Mouse (Mus musculus) NIH3T3 (cell line): ENCODE results near the gene Olfr66.

Experiments used
- DNase-seq: peaks from one replicate; pipeline ENCODE4 v3.0.0-alpha.2; 2012; ENCODE audit warnings: low read depth

The Olfr66 gene

DNA sequence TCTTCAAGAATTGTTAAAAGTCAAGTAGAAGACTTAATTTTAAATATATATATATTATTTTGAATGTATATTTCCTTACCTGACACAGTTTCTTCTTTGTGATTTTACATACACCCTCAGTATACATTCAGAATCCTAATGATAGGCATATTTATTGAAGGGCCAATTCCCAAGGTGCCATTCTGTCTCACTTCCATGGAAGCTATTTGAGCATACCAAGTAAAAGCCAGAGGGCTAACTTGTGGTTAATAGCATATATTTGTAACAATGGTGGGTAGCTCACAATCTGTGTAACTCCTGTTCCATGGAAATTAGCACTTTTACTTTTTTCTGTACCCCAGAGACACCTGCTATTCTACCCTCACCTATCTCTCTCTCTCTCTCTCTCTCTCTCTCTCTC is at the start of gene Olfr66:
TSS of gene Olfr66 (minus strand) at position 101 of the 400 bp plus-strand sequence.
- DNase-seq = no peak

DNA sequence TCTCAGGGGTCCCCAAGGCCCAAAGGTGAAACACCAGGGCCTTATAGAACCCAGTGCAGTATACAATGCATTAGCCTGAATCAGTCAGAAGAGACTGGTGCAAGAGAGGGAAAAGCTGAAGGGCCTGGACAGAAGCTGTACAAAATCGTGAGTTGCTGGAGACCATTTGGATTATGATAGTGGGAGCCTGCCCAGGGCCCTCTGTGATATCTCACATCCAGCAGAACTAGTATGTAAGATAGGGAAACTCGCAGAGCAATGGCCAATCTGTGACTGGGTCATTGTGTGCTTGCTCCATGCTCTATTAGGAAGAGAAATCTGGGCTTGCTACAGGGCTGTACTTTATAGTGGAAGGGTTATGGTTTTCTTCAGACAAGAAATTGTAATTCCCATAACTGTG is 48.2 kb upstream of the Olfr66 start, which contains the start of gene Olfr632:
TSS of gene Olfr632 (plus strand) at position 84 of the 400 bp plus-strand sequence.
- DNase-seq = no peak

DNA sequence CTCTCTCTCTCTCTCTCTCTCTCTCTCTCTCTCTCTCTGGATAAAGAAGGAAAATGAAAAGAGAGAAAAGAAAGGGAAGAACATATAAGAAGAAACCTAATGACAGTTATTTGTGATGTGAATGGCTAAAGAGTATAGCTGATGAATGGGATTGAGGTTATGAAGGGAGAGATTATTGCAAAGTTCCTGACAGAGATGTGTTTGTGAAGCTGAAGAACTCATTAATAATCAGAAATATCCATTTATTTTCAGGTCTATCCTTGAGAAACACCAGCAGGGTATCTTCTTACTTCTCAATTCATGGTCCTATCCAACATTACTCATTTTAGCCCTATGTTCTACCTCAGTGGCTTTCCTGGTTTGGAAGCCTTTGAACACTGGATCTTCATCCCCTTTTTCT is 42.5 kb upstream of the Olfr66 start, which contains the start of gene Olfr631:
TSS of gene Olfr631 (plus strand) at position 301 of the 400 bp plus-strand sequence.
- no peak for DNase-seq

DNA sequence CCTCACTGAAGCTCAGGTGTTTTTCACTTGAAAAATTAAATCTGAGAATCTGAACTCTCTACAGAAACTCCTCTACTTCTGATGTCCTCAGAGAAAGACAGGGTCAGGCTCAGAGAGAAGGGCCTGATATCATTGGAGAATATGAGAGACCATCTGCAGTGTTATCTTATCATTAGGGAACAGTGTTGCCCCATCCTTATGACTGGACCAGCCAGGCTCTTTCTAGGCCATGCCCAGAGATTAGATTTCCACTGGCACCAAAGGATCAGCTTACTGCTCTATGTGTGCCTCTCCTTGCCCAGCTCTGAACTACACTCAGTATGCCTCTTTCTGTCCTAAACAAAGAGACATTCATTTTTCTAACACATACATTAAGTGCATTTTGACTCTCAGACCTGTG is 29.3 kb upstream of the Olfr66 start:
- no peak for DNase-seq

DNA sequence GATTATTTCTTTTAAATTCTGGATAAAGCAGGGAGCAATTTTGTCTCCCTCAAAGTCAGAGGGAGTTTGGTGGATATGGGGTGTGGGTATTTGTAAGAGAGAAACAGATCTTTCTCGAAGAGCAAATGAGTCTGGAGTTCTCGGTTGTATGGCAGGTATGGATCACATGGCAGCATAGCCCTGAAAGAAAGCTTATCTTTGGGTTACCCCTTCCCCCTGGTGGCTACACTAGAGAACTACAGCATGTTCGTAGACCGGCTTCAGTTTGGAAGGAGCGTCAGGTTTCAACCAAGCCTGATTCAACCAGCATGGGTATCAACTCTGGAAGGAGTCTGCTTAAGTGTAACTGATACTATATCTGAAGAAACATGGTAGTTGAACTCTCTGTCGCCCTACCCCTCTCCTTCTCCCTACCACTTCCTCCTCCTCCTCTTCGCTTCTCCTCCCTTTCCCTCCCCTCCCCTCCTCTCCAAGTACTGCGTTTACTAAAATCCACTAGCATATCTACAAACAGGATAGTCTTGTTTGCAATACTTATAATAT is 27.0 kb upstream of the Olfr66 start:
- peak; percentile 4 for DNase-seq

DNA sequence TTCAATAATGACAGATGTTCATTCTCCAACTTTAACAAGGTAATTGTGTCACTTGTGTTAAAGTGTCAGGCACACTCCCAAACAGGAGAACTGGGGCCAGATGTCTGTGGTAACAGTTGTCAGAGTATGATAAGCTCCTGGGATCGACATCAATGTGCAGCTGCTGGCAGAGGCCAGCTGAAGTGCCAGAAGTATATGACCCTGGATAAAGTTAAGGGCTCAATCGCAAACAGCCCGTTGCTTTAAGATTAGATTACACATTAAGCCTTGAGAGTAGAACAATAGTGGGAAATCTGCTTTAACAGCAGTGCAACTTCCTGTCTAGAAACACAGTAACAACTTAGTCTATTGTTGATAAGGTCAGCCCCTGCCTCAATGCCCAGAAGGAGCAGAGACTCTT is 24.0 kb upstream of the Olfr66 start:
- no peak for DNase-seq

DNA sequence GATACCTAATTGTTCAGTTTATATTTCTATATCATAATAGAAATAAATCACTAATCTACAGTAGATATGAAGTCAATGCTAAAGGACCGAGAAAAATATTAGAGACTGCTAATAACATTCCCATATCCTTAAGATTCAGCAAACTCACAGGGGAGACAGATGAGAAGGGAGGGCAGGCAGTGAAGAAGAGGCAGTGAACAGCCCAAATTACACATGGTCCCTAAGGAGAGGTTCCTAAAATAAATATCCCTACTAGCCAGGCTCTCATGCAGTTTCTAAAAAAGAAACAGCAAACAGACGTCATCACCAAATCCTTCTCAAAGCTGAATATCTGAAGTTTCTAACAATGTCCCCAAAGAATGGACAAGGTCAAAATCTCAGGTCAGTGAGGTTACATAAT is 17.1 kb upstream of the Olfr66 start, which contains the start of gene Olfr65:
TSS of gene Olfr65 (plus strand) at position 301 of the 400 bp plus-strand sequence.
- no peak for DNase-seq

DNA sequence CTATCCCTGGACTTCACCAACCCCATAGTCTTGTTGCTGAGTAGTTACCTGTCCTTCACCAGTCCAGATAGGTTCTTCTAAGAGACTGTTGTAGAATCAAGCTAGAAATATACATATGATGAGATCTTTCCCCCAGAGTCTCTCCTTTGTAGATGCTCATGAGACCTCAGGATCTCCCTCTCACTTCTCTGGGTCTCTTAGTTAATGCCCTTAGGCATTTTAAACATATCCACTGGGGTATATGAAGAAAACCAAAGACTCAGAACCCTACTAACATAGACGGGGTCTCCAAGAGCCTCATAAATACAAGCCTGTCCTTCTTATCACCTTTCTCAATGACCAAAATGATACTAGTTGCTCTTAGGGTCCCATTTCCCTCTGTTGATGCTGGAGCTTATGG is 8.3 kb upstream of the Olfr66 start, which contains the start of gene Olfr64:
TSS of gene Olfr64 (minus strand) at position 101 of the 400 bp plus-strand sequence.
- no peak for DNase-seq

DNA sequence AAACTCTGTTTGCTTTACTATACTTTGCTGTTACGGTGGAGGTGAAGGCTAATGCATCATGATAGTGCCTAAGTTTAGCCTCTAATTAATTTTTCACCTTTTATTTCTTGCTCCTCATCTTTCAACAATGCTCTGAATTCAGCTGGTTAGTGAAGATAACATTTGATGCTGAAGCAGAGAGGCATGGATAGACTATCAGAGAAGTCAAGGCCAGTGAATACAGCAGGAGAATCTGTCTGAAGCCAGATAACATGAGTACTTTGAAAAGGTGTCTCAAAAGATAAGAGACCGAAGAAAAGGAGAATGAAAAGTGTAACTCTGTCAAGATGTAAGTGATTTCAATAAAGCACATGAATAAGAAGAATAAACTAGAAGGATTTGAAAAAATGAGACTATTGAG is 9.0 kb downstream of the Olfr66 start:
- no peak for DNase-seq

DNA sequence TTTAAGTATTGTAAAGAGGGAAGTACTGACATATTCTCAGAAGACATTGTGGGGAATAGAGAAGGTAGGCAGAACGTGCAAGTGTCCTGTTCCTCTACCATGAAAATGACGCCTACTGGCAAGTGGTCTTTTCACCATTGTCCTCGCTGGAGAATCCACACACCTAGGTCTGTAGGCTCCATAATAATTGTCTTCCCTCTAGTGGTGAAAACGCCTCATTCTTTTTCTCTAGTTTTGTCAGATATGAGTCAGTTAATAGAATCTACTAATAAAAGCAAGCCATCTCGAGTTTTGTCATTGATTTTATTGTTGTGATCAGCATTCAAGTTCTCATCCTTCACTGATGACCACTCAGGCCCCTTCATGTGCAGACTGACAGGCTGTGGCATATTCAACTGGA is 11.6 kb downstream of the Olfr66 start:
- no peak for DNase-seq

DNA sequence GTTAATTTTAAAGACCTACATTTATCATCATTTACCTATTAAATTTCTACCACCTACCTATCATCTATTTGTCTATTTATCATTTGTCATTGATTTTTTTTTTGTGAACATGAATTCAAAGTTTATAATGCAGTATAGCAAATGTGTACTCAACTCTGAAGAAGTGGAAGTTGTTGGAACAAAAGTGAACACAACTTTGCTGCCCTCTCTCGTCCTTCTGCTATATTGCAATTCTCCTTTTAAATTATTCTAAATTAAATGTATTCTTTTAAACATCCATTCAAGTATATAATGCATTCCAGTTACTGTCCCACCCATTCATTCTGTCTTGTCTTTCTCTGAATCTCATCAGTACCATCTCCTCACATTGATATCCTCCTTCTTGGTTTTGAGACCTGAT is 13.0 kb downstream of the Olfr66 start:
- peak; percentile 53 for DNase-seq

DNA sequence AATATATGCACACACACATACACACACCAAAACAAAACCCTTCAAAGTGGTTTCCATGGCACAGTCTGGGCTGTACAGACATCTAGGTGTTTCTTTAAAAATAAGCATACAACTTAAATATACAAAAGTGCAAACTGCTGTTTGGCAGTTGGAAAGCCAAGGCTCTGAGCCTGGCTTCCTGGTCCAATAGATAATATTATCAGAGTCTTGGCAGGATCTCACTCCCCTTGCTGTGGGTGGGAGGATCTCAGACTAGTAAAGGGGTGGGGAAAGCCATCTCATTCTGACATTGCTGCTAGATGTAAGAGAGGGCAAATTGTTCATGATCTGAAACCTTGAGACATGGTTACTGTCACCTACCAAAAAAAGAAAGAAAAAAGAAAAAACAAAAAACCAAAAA is 15.4 kb downstream of the Olfr66 start:
- DNase-seq = no peak

DNA sequence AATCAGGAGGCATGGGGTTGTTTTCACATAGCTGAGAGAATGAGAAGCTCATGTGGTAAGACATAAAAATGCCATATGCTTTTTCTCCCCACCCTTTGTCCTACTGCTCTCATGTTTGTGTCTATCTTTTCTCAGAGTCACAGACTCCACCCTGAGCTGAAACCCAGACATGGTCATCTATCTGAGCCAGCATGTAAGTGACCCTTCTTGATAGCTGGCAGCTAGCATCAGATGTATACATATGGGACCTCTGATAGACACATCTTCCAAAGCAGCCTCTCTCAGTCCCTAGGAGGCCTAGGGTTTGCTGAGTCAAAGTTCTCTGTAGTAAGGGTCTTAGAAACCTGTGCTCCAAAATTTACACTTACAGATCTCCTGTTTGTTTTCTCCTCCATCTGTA is 20.3 kb downstream of the Olfr66 start:
- DNase-seq = no peak

DNA sequence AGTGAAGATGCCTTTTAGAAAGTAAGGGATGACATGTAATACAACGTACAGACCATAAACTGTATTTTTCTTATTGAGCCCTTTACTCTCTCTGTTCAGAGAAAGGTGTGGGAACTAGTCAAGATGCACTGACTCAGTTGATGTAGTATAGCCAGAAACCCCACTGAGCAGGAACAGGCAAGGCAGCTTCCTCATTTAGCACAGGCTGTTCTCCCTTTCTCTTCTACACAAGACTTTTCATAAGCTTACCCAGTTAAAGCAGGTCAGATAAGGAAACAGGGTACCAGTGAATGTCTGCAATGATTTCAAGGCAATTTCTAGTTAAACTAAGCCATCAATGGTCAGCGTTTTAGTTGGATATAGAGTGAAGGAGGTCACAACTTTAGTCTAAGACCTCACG is 24.5 kb downstream of the Olfr66 start:
- no peak for DNase-seq

DNA sequence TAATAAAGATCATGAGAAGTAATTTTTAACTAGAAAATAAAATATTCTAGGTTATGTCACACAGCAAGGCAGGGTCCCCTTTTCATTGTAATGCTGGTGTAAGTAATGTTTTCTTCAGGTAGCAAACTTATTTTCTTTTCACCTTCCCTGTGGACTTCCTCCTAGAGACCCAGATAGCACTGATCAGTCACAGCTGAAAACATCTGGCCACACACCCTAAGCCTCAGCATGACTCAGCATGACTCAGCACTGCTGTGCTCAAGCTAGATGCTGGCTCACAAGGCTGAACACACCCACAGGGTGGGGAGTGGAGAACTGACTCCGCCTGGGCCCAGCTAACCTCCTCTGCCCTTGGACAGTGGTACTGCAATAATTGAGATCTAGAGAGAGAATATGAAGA is 25.2 kb downstream of the Olfr66 start:
- DNase-seq = peak; percentile 89

DNA sequence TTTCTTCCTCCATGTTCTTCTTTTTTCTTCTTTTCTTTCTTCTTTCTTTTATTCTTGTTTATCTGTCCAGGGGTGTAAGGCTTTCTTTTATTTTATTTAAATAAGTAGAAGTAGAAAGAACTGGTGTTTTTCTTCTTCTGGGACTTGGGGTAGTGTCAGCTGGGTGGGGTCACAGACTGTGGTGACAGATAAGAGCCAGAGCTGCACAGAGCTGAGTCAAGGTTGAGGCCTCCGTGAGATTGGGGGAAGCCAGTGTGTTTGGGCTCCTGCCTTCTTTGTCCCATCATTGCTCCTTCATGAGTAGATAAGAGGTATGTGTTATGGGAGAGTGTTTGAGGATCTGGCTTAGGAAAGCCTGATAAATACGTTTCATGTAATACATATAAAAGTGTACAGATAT is 27.0 kb downstream of the Olfr66 start:
- DNase-seq = no peak

DNA sequence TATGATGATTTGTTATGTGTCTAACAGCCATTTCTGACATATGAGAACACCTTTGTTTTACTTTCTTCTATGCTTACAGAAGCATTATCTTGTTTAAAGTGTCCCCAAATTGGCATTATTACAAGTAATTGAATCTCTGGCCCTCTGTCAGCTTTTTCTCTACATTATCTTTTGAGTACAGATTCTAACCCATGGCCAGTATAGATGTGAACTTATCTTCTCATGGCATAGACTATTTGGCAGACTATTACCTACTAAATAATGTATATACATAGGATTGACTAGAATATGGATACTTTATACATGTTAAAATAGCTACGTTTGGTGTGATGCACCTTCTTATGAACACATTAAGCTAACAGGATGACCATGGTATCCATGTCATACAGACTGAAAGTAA is 31.4 kb downstream of the Olfr66 start:
- no peak for DNase-seq

DNA sequence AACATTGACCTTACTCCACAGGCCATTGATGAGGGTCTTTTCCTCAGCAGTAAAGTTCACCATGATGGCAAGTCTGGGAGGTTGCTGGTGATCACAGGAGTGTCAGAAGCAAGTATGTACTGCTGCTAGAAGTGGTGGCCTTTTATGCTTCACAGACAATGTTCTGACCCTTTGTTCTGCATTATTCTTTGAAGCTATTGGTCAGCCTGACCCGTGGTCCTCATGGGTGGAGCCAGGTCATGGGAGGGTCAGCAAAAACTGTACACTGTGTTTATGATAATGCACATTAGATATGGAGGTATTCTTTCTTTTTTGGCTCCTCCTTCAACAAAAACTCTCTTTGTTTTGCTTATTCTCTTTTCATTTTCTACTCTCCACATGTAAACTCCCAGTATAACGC is 33.0 kb downstream of the Olfr66 start, which contains the start of gene Hbb-y:
TSS of gene Hbb-y (minus strand) at position 127 of the 400 bp plus-strand sequence.
- DNase-seq = no peak

DNA sequence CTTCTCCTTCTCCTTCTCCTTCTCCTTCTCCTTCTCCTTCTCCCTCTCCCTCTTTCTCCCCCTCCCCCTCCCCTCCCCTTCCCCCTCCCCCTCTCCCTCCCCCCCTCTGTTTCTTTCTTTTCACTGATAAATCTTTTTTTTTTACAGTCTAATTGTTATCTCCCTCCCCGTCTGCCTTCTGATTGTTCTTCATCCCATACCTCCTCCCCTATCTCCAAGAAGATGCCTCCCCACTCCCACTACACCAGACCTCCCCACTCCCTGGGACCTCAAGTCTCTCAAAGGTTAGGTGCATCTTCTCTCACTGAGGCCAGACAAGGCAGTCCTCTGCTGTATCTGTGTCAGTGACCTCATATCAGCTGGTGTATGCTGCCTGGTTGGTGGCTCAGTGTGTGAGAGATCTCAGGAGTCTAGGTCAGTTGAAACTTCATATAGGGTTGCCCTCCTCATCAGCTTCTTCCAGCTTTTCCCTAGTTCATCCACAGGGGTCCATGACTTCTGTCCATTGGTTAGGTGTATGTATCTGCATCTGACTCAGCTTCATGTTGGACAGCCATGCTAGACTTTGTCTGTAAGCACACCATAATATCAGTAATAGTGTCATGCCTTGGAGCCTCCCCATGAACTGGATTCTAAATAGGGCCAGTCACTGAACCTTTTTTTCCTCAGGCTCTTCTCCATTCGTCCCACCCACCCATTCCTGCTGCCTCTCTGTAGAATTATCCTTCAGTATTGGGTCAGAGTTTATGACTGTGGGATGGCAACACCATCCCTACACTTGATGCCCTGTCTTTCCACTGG is 41.3 kb downstream of the Olfr66 start:
- no peak for DNase-seq

DNA sequence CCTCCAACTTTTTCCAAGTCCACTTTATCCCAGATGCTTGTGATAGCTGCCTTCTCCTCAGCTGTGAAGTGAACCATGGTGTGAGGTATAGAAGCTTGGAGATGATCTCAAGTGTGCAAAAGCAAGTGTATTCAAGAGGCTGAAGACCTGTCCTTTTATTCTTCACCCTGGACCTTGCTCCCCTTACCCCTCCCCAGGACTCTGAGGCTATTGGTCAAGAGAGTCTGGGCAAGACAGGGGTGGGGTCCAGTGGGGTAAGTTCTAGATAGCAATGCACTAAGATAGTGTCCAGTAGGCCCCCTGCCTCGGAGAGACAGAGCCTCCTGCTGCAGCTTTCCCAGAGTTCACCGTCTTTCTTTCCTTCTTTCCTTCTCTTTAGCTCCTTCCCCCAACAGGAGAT is 43.0 kb downstream of the Olfr66 start, which contains the start of gene Hbb-bh1:
TSS of gene Hbb-bh1 (minus strand) at position 131 of the 400 bp plus-strand sequence.
- DNase-seq = no peak

DNA sequence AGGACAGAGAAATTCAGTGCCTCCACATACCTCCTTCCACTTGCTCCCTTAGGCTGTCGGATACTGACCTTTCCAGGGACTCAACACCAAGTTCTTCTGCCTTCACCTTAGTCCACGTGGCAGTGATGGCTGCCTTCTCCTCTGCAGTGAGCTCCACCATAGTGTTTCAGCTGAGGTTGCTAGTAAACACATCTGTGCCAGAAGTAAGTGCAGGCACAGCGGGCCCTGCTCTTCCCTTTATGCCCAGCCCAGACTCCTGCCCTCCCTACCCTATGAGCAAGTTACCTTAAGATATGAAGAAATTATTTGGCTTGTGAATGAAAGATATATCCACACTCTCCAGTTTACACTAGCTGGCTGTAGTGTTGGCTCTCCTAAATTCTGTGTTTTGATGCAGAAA is 45.8 kb downstream of the Olfr66 start, which contains the start of gene Hbb-bh2:
TSS of gene Hbb-bh2 (minus strand) at position 253 of the 400 bp plus-strand sequence.
- DNase-seq = no peak
